Mouse (Mus musculus) brain, adult 2 months (tissue): ENCODE results near the gene Prkn.

Experiments used
- DNase-seq: peaks from one replicate; pipeline ENCODE4 v3.0.0; 2011; ENCODE audit warnings: low read depth, low spot score

Prkn gene

DNA sequence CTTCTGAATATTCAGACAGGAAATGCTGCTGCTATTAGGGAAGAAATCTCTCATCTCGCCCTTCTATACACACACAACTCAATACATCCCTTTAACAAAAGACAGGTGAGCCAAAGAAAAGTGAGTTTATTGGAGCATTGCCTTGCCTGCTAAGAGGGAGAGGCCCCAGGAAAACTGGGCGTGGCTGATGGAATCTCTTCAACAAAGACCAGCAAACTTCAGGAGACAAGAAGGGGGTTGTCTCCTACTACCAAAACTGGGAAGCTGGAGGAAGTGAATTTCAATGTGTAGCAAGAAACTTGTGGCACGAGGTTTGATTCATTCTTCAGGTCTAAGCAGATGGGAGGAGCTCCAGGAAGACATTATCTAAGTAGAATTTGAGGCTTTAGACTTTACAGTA lies 989.3 kb downstream of the Prkn start:
- DNase-seq, result no peak

DNA sequence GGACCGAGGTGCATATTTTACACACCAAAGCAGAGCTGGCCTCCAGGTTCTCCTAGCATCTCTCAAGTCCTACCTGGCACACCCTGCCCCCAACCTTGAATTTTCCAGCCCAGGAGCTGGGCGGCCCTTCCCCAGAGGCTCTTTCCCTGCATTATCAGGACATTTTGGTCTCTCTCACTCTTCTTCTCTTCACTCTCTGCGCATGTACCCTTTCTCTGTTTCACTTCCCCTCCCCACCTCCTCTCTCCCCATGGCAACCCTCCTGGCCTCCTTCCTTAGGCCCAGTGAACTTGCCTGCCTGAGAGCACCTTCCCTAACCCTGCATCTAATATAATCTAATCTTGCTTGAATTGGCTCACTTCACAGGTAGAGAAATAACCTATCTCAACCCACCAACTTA lies 996.9 kb downstream of the Prkn start:
- DNase-seq, result no peak

DNA sequence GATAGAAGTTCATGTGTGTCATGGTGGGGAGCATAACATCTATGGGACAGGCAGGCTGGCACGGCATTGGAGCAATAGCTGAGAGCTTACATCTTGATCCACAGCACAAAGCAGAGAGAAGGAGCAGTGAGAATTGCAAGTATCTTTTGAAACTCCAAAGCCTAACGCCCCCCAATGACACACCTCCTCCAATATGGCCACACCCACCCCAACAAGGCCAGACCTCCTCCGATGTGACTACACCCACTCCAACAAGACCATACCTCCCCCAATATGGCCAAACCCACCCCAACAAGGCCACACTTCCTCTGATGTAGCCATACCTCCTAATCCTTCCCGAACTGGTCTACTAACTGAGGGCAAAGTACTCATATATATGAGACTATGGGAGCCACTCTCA lies 1004.3 kb downstream of the Prkn start:
- no peak for DNase-seq

DNA sequence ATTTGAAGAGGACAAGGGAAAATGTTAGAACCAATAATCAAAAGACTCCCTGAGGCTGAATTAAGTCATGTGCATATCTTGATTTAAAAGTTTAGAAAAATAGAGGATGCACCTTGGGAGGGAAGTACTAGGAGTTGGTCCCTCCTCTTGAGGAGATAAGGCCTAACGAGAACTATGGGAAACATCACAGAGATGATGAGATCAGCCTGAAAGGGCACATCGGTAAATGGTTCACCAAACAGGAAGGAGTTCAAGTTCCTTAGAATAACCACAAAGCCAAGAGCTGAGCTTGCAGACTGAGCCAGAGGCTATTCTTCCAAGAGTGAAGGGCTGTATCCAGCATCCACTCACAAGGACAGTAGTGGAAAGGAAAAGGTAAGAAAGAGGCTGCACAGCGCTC lies 1004.8 kb downstream of the Prkn start:
- DNase-seq, result no peak

DNA sequence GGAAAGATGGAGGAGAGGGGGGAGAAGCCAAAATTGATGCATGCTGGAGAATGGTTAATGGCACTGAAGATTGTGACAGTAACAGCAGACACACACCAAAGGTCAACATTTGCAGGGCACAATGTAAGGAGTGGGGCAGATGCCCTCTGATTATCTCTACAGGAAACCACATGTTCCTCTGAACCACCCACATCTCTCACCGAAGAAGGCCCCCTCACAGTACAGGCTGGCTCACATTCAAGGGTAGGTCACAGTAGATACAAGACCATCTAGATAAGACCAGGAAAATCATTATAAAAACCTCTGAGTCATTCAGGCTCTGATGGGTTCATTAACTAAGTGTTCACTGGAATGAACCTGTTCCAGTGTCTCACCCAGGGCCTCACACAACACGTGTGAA lies 1005.3 kb downstream of the Prkn start:
- no peak for DNase-seq

DNA sequence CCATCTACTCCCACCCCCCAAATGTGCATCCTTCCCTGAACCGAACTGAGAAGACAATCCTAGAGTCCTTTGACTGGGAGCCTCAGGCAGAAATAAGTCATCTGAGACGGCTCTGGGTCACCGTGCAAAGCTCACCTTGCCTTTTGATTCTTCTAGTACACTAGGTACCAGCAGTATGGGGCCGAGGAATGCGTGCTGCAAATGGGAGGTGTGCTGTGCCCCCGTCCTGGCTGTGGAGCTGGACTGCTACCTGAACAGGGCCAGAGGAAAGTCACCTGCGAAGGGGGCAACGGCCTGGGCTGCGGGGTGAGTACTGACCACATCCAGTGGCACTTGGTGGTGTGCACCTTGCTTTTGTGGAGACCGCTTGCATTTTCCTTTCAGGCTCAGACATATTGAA lies 1014.4 kb downstream of the Prkn start:
- no peak for DNase-seq

DNA sequence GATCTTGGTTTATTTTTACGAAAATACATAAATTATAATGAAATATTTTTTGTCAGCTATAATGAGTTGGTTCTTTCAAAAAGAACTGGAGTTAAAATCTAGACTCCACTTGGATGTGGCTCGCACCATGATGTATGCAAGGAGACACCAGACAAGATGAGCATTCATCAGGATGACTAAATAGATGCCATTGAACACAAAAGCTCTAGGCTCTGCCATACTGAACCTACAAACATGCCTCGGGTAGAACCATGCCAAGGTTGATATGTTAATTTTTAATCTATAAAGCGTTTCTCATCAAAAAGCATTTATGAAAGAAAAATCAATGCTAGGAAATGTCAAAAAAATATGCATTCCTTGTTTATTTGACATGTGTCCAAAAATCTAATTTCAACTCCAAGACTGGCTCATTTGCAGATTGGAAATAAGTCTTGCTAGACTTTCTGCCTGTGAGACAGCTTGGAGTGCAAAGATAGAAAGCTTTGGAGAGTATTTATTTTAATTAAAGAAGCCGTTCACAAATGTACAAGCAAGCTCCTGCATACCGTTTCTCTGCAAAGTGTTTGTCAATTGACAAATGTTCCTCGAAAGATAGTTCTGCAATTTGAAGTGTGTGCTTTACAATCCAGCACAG lies 1018.7 kb downstream of the Prkn start:
- peak; percentile 41 for DNase-seq

DNA sequence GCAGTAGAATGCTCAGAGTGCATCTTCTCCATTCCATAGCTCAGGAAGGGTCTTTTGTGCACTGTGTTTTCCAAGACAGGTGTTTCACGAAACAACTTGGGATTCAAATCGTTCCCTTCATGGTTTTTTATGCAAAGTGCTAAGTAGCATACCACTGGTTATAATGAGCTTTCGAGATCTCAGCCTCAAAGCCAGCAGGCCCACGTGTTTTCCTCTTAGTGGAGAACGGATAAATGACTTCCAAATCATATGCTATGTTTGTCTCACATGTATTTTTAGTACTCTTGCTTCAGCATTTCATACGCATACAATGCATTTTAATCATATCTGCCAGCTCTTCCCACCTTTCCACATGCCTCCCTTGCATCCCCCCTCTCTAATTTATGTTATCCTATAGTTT lies 1021.0 kb downstream of the Prkn start:
- DNase-seq, result peak; percentile 54

DNA sequence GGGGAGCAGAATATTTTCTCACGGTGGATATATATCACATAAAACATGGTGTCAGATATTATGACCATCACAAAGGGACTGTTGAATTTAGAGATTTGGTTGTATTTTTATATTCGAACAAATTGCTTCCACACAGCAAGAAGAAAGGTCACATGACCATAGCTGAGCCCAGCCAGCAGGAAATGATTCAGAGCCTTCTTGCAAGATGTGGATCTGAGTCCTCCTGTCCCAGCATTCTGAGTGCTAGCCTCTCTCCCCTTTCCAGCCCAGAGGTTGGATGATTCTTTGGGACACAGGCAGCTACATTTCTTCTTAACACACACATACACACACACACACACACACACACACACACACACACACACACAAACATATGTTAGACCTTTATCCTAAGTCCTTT lies 1022.2 kb downstream of the Prkn start:
- DNase-seq, result no peak

DNA sequence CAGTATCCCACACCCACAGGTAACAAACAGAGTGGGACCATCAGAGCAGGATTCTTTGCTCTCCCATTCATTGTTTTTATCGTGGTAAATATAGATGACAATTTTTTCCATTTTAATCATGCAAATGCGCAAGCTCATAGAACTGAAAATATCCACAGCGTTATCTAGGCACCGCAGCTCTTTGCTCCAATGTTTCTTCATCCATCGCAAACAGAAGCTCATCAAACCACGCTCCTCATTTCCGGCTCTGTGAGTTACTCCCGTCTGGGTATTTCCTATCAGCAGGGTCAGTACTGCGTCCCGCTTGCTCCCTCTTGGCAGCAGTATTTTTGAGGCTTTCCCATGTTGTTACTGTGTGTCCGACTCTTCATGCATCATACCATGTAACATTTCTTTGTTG lies 1022.8 kb downstream of the Prkn start:
- no peak for DNase-seq

DNA sequence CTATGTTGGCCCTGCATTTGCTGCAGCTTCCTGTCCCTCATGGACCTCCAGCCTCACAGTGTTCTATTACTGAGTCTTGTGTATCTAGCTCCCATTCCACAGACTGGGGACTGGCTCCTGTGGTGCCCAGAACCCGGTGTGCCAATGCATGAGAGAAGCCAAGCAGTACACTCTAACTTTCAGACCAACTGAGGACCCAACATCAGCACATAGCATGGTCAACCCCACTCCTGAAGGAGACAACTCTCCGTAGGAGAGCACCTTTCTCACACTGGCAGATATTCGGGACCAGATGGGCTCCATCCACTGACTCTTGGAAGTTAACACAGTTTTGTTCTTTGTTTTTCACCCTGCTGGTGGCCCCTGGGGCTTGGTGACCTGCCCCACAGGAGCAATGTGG lies 1026.0 kb downstream of the Prkn start:
- no peak for DNase-seq

DNA sequence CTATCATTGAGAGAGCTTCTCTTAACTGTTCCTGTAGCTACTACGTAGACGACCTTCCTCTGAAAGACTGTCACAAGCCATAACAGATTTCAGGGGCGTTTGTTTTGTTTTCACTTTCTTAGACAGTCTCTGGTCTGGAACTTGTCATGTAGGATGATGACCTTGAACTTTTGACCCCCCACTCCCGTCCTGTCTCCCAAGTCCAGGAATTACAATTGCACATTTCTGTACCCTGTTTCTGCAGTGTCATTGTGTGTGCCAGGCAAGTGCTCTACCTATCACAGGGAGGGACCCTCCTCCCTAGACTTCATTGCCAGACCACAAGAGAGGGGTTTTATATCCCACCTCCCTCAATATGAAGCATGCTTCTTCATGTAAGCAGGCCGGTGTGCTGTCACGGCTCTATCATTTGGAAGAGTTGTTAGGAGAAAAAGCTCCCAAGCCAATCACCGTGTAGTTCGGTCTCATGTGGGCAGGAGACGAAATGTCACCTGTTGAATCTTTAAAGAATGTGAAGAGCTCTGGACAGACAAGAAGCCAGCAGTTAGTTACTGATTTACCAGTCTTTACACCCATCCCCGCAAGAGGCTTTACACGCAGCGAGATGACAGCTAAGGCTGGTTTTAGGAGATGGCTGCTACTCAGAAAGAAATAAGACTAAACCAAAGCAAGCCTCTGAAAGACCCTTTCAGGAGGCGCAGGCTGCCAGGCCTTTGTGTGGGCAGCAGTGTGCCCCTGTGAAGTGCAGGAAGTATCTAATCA lies 1027.3 kb downstream of the Prkn start:
- DNase-seq, result no peak

DNA sequence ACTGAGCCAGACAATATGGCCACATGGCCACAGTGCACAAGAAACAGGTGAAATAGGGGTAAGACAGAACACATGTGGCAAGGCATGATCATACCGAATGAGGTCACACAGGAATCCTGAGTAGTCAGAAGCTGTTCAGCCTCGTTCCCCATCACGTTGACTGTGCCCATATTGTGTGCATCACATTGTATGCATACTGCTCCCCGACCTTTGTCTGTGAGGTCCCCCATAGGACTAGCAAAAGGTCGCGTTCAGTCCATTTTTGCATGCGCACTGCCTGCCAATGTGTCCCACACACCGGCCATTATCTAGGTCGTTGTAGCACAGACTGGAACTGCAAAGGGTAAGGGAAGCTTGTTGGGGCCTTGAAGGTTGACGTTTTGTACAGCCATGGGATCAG lies 1030.4 kb downstream of the Prkn start:
- DNase-seq, result no peak

DNA sequence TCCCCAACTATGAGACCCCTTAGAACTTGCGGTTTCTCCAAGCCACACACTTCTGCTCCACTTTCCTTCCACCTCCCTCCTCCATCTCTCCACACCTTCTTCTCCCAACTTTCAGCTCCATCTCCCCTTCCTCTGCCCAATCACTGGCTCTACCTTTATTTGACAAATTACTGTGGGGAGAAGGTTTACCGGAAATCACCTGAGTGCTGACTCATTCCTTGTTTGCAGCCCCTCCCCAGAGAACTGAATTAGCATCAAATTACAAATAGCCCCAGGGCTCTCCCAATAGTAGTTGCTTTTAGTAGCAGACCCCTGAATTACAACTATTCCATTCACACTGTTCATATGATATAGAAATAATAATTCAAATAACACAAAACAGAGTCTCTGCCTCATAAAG lies 1036.1 kb downstream of the Prkn start:
- DNase-seq, result no peak

DNA sequence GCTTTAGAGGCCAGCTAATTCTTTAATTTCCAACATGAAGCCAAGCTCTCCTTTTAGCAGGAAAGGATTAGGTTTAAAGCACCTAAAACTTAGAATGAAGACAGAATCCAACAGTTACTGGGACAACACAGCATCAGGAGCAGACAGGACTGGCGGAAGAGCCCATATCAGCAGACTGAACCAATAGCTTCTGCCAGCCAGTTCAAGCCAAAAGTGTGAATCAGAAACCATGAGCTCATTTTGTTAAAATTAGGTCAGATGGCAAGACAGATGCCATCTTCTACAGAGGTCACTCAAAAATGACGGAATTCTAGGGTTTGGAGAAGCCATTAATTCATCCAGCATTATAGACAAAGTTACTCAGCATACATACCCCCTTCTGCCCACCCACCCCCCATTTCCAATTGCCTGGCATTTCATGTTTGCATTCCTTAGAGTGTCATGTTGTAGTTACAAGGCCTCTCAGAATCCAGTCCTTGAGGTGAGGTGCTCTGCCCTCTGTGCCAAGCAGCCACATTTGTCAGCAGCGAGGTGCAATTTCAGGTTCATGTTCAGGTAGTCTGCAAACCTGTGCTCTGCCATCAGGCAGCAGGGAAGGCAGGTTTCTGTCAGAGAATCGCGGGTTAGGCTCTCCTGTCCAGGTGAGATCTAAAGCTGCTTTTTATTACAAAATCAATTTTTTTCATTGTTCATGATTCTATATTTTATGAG lies 1041.1 kb downstream of the Prkn start:
- DNase-seq, result peak; percentile 92

DNA sequence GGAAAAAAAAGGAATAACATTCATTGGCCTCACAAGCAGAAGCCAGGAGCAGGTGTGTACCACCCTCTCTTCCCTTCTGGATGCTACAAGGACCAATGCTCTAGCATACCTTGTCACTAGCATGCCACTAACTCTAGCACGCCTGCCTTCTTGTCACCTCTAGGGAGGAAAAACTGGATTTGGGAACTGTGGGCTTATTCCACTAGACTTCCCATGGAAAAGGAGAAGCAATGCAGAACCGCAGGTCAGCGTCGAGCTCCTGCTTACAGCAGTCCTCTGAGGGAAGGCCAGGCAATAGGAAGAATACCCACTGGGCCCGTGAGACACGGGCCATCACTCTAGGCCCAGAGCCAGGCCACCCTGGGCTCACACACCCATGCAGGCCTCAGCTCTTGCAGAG lies 1045.4 kb downstream of the Prkn start:
- DNase-seq, result no peak

DNA sequence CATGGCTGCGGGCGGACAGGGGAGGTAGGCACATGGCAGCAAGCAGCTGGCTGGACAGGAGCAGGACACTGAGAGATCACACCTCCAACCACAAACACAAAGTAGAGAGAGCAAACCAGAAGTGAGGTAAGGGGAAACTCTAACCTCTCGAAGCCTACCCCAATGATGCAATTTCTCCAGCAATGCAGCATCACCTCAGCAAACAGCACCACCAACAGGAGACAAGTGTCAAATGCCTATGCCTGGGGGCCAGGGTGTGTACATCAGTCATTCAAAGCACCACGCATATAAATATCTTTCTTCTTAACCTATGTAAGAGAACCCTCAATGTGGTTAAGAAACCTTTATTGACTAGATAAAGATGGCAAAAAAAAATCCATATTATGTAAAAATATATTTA lies 1046.8 kb downstream of the Prkn start:
- no peak for DNase-seq

DNA sequence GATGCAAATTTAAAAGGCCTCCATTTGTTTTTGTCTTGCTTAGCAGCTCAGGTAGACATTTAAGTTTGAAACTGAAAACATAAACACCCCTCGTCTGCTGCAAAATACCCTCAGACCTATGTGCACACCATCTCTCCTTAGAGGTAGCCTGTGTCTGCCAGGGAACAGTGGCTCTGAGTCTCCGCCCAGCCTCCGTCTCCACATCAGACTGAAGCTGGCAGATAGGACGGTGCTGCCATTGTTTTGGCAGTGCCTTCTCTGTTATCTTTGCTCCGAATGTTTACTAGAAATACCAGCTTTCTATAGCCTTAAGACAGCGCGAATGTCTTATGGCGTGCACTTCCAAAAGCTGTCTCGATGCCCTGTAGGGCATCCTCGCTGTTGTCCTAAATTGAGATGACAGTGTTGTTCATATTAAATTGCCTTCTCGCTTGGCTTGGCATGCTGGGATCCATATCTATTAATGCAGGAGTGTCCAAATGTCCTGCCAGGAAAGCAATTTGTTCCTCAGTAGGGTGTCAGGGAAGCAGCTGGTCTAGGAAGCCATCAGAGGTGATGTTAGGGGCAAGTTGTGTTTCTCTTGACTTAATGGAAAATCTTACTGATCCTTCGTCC lies 1047.5 kb downstream of the Prkn start:
- DNase-seq, result peak; percentile 91

DNA sequence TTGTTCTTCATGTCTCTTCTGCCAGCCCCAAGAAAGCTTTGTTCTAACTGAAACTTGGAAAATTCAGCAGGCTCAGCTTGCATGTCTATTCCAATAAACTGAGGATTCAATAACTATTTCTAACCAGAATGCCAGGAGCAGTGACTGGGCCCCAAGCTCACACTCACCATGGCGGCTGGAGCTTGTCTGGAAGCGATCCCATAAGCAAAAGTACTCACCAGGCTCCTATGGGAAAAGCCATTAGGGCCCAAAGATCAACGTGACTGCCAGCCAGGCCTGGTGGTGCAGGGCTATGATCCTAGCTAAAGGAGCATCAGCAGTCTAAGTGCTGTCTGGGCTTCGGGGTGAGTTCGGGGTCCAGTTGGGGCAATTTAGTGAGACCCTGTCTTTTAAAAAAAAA lies 1048.6 kb downstream of the Prkn start:
- DNase-seq, result no peak

DNA sequence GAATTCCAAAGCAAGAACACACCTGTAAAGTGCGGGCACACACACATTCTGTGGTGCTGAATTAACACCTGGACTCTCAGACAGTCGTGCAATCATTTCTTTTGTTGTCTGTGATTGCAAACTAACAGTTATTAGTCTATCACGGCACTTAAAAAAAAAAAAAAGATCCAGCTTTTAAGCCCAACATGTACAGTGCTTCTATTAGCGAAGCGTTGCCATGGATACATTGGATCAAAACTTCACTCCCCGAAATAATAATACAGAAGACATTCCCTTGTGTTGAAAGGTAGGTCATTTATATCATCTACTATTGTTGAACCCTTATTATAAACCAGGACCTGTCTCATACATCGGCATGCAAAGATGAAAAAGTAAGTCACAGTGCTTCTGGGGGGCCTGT lies 1060.1 kb downstream of the Prkn start:
- DNase-seq, result peak; percentile 37

DNA sequence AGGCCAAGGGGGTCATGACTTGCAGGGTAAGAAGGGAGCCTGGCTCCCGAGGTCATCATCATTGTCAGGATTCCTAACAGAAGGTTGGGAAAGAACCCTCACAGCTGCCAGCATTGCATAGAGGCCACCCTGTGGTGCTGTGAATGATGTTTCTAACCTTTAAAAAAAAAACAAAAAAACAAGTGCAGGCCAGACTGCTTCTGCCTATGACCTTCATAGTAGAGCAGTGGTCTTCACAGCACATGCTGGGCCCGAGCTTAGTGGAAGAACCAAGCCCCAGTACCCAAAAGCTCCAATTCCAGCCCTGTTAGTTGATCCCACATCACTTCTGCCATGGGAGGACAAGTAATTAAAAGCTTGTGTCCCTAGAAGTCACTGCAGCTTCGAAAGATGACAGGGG lies 1061.5 kb downstream of the Prkn start:
- no peak for DNase-seq

DNA sequence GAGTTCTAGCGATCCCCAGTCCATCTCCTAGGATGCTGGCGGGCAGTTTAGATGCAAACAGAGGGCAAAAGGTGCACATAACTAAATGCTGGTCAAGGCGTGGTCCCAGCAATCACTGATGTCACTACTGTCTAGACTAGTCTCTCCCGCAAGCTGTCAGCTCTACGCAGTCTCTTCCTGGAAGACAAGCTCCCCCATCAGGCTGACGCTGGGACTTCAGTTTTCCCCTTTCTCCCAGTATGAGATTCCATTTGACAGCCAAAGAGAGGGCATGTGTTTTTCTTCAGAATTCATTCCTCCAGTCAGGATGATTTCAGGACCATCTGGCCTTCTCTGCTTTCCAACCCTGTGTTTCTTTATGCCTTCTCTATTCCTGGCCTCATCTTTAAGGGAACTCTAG lies 1062.8 kb downstream of the Prkn start:
- DNase-seq, result peak; percentile 80
